Mouse (Mus musculus) kidney, postnatal 4 days (tissue): Measurements from ENCODE around the gene Lingo2.

Source experiments
- DNase-seq, 2 experiments: peaks; one replicate each; pipeline ENCODE4 v3.0.0; 2021; ENCODE audit warnings: mixed read lengths in 2 of 2

Lingo2 gene

DNA sequence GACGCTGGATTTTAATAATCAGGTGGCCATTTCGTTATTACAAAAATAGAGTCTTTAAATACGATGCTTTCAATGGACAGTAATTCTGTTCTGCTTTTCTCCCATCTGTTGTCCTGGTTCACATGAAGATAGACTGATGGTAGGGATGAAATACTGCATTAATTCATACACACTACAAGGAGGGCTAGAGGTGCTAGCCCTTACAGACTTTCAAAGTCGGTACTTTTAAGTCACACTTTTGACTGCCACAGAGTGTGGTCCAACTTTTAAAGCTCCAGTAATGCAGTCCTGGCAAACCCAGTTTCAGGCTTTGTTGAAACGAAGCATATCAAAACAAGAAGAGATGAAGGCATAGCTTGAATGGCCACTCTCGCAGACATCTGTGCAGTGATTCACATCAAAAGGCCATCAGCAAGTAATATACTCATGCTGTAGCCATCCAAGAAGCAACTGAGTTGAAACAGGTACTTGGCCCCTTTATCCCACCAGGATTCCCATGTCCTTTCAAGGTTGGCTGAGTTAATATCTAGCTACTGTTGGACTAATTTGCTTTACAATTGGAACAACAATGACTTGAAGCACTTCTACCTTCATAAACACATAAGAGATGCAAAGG, 872.5 kb downstream of the Lingo2 start:
- DNase-seq = no peak

DNA sequence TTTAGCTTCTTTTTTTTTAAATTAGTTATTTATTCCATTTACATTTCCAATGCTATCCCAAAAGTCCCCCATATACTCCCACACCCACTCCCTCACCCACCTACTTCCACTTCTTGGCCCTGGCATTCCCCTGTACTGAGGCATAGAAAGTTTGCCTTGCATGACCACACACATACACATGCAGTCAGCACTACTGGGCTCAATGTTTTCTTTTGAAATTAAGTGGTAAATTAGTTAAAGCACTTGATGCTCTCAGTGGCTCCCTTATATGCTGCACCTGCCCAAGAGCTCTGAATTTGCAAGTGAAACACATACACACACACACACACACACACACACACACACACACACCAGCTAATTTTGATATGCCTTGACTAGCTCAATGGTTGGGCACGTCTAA, 886.8 kb downstream of the Lingo2 start:
- peak in 1 of 2 experiments; percentile 1 for DNase-seq

DNA sequence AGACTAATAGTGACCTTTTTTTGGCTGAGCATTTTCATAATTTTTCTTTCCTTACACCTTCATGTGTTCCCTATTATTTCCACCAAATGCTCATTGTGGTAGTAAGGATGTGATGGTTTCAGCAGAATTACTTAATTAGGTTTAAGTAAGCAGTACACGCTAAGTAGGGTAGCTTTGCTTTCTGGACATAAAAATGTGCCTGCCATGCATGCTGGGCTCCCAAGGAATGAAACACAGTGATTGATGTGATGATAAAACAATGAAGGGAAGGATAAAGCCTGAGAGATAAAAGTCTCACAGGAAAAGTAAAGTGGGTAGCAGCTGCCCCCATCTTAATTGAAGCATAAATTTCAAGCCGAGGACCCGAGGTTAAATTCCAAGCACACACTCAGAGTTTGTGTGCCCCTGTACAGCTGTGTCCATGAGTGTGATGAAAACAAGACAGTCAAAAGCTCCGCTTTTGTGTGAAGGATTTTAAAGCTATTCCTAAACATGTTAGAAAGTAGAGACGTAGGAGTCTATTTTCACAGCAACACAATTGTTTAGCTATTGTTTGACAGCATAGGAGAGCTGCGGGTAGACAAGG, 898.7 kb downstream of the Lingo2 start:
- DNase-seq = no peak

DNA sequence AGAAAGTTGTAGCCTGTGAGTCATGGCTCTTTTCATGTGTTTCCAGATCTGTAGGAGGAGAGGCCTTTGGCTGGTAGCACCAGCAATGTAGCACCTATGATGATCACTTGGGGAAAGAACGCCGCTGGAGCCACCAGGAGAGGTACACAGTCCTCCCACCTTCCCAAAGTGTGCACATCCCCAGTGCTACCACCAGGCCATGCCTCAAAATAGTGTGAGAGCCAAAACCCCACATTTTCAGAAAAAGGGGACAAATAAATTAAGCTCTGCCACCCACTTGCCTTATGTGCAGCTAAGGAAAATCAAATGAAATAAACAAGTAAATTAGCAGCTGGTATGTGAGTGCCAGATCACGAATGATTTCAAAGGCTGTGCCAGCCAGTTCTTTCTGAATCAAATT, 911.2 kb downstream of the Lingo2 start:
- DNase-seq = no peak

DNA sequence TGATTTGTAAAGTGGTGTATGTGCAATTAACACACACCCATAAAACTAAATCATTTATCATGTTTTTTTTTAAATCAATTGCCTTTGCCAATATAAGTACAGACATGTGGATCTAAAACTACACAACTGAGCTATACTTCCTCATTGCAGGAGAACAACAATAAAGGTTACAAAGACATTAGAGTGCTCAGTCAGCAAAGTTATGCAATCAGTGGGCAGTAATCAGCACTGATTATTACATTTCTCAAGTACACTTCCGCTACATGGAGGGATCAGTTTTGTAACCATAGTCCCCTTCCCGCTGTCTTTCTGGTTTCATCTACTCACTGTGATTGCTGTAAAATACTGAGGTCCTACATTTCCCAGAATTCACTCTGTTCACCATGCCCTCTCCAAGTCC, 912.8 kb downstream of the Lingo2 start:
- no peak for DNase-seq

DNA sequence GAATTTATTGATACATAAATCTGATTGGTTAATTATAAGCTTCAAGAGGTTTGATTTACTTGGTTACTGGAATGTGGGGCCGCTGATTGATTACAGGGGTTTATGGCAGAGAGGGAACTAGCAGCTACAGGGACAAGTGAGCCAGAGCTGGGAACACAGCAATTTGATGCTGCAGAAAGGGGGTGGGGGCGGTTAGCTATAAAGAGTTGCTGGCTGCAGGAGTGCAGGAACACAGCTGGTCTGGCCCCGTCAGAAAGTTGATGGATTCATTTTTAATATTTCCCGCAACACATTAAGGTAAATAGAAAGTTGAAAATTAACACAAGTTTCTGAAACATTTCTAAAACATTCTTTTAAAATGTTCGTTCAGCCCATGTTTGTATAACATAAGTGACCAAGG, 919.5 kb downstream of the Lingo2 start:
- DNase-seq = no peak

DNA sequence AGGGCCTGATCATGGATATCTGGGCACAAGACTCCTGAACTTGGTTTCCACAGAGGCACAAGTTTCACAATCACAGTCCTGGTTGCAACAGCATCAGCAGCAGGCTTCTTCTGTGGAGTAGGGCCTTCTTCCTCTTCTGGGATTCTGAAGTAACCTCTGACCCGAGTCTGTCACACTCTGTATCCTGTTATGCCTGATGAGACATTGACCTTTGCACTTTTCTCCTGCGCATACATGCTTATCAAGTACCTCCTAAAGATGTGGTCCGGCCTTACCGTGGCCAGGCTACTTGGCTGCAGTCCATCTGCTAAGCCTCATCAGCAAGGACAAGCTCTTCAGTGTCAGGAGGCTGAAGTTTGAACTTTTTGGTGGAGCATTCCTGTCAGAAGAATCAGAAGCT, 937.4 kb downstream of the Lingo2 start:
- DNase-seq = peak in 1 of 2 experiments; percentile 1

DNA sequence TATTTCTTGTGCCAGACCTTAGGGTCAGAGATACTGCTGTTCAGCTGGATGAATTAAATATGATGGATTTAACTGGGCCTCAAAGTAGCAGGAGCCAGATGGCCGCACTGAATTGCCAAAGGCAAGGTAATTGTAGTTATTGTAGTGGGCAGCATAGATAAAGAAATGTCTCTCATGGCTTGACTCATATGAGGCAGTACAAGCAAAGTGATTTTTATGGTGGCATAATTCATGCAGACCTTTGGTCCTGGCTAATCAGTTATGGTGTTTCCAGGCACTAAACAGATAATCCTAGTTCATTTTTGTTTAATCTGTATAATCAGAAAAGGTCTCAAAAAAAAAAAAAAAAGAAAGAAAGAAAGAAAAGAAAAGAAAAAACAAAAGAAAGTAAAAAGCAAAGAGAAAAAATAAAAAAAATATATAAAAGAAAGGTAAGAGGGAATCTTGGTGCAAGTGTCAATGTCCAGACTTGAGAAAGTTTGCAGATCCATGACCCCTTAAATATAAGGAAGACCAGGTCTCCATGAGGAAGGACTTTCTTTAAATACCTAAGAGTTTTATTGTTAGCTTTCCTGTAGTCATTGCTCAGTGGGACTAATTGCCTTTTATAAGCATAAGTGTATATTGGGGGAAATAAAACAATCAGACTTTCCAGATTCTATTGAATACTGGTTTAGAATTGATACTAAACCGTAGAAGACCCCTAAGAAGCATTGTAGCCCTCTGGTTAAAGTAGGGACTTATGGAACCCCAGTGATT, 959.4 kb downstream of the Lingo2 start:
- no peak for DNase-seq

DNA sequence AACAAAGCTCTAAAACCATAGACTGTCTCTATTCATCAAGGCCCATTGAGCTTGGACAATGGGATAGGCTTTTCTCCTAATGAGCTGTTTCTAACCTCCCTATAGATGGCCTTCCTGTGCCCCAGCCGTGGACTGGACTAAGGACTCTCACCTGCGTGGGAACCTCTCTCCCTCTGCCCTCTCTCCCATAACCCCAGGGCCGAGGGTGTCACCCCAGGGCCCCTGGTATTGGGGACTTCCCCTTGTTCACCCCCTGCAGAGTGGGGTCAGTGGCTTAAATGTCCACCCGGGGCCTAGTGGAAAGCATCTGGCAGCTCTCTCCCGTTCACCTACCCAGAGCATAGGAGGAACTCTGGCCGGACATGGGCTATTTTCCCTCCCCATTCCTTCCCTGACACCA, 965.5 kb downstream of the Lingo2 start:
- DNase-seq = no peak

DNA sequence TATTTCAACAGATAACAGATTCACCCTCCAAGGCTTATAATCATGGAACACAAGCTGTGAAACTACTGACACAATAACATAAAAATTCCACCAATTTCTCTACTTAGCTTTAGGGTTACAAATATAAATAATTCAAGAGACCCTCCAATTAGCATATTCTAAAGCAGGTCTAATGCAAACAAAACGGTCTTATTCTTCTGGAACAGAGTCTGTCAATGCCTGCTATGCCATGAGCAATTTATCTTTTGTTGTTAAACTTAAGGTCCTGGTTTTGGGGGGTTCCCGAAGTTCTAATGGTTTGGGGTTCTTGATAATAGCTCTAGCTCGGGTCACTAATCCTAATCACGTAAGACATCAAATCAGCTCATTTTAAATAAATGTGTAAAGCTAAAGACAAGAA, 988.0 kb downstream of the Lingo2 start:
- no peak for DNase-seq

DNA sequence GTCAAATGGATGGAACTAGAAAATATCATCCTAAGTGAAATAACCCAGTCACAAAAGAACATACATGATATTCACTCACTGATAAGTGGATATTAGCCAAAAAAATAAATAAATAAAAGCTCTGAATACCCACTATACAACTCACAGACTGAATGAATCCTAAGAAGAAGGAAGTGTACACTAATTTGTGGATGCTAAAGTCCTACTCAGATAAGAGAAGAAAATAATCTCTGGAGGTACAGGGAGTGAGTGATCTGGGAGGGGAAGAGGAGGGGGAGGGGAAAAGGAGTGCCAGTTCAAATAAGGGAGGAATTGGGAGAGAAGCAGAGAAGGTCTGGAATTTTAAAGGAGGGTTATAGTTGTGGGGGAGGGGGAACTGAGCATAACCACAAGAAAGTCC, 999.7 kb downstream of the Lingo2 start:
- DNase-seq = no peak

DNA sequence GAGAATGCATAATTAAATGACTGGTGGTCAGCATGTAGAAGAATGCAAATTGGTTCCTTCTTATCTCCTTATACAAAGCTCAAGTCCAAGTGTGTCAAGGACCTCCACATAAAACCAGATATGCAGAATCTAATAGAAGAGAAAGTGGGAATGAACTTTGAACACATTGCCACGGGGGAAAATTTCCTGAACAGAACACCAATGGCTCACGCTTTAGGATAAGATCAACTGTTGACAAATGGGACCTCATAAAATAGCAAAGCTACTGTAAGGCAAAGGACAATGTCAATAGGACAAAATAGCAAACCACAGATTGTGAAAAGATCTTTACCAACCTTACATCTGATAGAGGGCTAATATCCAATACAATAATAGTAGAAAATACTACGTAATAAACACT, 1000.3 kb downstream of the Lingo2 start:
- DNase-seq = no peak

DNA sequence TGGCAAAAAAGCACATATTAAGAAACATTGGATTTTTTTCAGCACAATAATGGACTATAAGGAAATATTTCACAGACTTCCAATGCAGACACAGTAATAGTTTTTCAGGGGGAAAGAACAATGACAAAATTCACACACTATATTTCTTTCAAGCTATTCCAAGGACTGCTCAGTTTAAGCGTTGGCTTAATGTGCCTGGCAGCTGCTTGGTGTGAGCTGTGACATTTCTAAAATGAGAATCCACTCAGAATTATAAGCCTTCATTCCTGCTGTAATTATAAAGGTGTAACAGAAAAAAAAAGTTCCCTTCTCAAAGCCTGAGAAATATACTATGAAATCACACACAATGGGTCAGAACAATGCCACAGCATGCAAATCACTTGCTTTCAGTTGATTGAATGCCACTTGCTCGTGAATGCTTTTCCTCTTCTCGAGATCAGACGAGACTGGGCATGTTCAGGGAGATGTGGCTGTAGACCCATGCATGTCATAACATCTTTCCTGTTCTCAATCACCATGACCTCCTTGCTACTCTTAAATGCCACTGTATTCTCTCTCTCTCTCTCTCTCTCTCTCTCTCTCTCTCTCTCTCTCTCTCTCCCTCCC, 1017.4 kb downstream of the Lingo2 start:
- DNase-seq = no peak

DNA sequence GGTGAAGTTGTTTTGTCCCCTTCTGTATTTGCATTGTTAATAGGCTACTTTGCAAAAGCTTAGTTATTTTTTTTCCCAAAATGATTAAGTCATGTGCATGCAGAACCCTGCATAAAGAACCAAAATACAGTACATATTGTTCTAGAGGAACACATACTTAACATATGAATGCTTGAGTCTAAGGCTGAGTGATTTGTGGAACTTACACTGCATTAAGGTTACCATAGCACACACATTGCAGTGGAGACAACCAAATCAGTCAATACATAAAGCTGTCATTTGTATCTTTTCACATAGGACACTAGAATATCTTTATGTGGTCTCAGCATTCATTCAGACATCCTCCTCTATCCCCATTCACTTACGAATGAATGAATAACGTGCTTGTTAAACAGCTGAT, 1023.8 kb downstream of the Lingo2 start:
- no peak for DNase-seq

DNA sequence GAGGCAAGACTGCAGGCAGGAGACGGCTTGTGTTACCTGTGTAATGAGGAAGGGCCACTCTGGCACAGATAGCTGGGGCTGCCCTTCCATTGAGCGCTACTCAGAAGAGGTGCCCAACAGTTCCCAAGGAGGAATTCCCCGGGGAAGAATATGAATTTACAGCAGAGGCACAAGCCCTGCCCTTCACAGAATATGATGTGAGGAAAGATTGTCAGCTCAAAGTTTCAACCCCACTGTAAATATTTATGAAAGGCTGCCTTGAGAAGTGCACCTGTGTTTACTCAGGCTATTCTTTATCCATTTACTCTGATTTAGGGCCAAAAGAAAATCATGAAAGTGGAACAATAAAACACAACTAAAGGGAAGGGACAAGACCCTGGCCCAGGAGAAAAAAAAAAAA, 1034.1 kb downstream of the Lingo2 start:
- DNase-seq = no peak

DNA sequence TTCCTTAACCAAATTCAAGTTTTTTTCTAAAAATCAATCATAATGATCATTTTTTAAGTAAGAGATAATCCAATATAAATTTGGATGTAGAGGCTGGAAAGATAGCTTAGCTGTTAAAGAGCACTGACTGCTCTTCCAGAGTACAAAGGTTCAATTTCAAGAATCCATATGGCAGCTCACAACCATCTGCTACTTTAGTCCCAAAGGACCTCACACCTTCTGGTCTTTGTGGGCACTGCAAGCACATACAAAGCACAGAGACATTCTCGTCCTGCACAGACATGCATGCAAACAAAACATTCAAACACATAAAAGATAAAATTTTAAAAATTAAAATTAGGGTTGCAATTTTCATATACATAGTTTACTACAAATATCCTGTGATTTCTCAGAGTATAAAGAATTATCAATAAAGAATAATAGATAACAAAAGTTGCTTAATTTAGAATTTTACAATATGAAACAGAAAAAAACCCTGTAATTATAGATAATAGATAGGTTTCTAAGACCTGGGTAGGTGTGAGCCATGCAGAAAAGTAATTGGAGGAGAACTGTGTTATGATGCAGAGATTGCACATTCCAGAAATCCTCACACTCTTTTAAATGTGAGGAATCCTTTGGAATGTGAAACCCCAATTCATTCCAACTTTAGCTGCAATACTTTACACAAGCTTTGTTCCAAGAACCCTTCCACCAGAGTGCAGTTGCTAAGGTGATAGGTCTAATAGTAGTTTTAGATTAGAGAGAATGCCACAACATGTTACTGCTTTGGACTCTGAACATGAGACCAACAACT, 1053.6 kb downstream of the Lingo2 start:
- no peak for DNase-seq

DNA sequence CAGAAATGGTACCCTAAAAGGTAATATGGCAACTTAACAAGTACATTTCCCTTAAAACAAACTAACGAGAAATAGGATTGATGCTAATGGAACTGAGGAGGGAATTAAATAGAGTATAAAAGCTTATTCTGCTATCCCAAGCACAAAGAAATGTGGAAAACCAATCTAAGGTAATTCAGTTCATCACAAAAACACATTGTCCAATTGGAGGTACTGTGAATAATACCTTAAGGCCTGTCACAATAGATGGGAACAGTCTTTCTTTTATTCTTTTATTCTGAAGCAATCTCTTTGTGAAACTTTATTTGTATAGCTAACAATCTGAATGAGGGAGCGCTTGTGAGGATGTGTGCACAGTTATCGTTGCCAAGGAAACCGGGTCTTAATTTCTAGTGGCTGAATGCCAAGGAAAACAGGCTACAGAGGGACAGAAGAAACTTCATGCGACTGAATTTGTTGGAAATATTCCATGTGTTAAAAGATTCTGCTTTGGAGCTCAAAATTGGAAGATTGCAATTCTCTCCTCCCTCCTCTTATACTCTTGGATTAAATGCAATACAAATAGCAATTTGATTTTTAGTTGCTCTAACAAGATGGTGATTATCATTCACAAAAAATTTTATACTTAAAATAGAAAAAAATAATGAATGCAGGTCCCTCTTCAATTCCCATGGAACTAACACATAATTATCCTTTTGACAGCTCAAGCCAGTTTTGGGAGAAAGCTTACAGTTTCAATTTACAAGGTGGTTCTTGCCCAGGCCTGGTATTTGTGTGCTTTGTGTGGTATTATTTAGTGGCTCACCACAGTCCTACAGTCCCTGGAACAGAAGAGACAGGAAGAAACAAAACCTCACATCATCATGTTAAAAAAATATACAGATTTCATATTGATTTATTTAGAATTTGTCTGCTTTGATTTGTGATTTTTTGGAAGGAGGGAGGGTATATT, 1065.7 kb downstream of the Lingo2 start:
- no peak for DNase-seq

DNA sequence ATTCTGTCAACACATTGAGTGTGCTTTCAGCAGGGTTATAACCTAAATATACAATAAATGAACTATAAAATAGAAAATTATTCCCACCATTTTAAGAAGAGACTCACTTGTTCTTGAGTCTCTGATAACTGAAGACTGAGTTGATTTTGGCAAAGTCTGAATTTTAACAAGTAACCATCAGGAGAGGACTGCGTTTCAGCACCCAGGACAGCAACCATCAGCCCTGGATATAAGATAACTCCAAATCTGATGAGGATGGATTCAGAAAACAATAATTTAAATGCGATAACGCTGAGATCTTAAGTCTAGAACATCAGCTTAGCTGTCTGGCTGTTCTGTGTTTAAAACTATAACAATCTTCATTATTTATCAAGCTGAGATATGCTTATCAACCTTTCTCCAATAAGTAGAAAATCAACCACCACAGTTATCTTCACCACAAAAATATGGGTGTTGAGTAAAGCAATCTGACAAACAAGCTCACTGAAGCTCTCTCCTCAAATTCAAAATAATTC, 1066.5 kb downstream of the Lingo2 start:
- DNase-seq = peak; percentile 69 to 71

DNA sequence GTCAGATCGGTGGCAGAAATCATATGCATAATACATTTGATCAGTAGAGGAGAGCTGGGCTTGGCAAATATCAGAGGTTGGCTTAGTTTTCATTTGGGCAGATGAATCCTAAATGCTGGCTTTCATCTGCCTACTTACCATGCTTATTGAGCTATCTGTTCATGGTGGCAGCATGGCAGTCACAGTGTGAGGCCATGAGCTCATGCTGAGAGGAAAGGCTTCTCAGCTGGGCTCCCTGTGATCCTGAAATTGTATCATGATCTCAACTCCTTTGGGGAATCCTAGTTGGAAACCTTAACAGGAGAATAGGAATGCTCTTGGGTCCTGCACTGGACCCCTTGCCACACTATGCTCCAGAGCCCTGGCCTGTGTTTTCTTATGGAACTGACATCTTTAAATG, 1105.0 kb downstream of the Lingo2 start:
- no peak for DNase-seq

DNA sequence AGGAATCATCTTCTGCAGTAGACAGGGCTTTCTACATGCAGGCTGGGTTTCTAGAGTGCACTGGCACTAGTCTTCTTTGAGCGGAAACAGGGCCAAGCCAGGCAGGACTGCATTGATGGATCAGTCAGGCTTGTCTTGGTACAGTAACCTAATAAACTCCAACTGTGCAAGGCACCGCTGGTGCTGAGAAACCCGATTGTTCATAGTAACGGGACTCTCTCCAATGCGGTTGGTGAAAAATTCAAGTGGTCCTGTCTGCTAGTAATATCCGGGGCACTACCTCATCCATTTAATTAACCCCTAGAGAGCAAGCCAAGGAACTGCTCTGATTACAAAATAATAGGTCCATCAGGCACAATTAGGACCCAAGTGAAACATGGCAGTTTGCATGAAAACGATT, 1106.4 kb downstream of the Lingo2 start:
- DNase-seq = no peak

DNA sequence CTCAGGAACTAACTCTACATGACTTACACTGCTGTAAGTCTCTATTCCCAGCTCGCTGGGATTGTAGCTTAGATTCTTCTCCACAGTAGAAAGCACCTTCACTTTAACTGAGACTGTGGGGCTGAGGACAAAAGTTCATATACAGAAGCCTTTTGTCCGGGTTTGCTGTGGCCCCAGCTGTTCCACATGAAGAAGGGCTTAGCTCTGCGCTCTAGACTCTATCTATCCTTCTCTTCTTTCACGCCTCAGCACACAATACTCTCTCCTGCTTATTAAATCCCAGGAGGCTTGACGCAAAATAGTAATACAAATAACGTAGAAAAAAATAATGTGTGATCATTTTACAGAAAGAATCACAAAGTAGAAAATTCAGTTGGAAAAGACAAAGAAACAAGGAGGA, 1107.0 kb downstream of the Lingo2 start:
- DNase-seq = no peak
